10 mouse cellular contexts compared by ENCODE assay signal in the genomic region with DNA sequence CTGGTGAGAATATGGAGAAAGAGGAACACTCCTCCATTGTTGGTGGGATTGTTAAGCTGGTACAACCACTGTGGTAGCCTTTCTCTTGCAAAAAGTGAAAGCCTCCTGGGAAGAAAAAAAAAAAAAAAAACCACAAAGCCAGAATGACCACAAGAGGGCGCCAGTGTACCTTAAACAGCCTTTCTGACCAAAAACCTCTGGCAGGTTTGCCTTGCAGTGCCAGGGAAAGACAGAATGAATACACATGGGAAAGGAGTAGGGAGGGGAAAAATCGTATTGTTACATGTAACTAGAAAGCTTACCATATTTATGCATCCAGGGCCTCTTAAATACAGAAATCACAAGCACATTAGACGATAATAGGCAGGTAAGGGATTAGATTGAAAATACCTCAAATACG.
DNase-seq lines count a peak whose midpoint lies in the region; ATAC-seq lines count a peak whose summit lies in the region.
"Had no signal": no experiment of that assay in that cellular context is flagged by ENCODE, and none has a peak within 500 bp of the region (broad histone marks: within the 10 kb centered on the region; RNA-seq: fewer than 3 reads in every experiment).

No protein-coding gene starts in this region.

- no peak for ATAC-seq in hindbrain, embryonic 14.5 days (ENCODE audit: low FRiP score)
- no peak for ATAC-seq in hindbrain, embryonic 13.5 days (ENCODE audit: low FRiP score)
- no peak for ATAC-seq in erythroblast, adult 5-6 weeks (replicated peaks; ENCODE audit: low FRiP score, poor library complexity, severe bottlenecking)

- H3K9ac ChIP-seq in hindbrain, embryonic 14.5 days = no peak overlapping the region
- no peak overlapping the region for H3K9ac ChIP-seq in hindbrain, embryonic 13.5 days
- H3K9ac ChIP-seq: midbrain, embryonic 12.5 days had no signal

- H3K4me1 ChIP-seq in hindbrain, embryonic 14.5 days (replicated peaks; ENCODE audit: control insufficient read depth, insufficient read depth, low read length) = peaks cover 3% of the 10 kb centered on the region
- H3K4me1 ChIP-seq in hindbrain, embryonic 13.5 days (replicated peaks) = 0 out of 2 replicates have a peak, but pooled peaks cover 4% of the 10 kb centered on the region
- H3K4me1 ChIP-seq: midbrain, embryonic 12.5 days had no signal

- H3K36me3 ChIP-seq in hindbrain, embryonic 14.5 days (replicated peaks; ENCODE audit: control insufficient read depth, insufficient read depth) = no peaks in the 10 kb centered on the region
- no peaks in the 10 kb centered on the region for H3K36me3 ChIP-seq in hindbrain, embryonic 13.5 days
- H3K36me3 ChIP-seq: midbrain, embryonic 12.5 days had no signal

- DNase-seq in hindbrain, embryonic 14.5 days (ENCODE audit: low spot score) = peak; percentile 88
- DNase-seq in MEL-GATA-1-ER (ENCODE audit: extremely low read depth, low read depth) = peak; percentile 14
- DNase-seq in cerebellum, adult 8-10 months = peak; percentile 52
- peak; percentile 67 to 81 for DNase-seq in heart, postnatal 10 days
- peak; percentile 67 to 77 for DNase-seq in left cerebral cortex, postnatal 14 days (ENCODE audit: low spot score in 2 of 2)
- peak; percentile 40 for DNase-seq in naive thymus-derived CD4-positive, alpha-beta T cell, adult 2 months (ENCODE audit: low read depth)

- H3K4me3 ChIP-seq in hindbrain, embryonic 14.5 days (replicated peaks; ENCODE audit: low read length) = no peak overlapping the region
- H3K4me3 ChIP-seq in hindbrain, embryonic 13.5 days = no peak overlapping the region
- H3K4me3 ChIP-seq: erythroblast, embryonic 14.5 days; midbrain, embryonic 12.5 days had no signal

- WGBS in hindbrain, embryonic 14.5 days = 30% methylated on average over 4 of the region's 4 CpGs
- WGBS in hindbrain, embryonic 13.5 days = 39% methylated on average over 4 of the region's 4 CpGs

- intact Hi-C loops in heart, postnatal 10 days (cut with DNase I) = loop anchor here (2.0 to 5.0 kb wide), 4 partner anchors 85 to 1233 kb away; no protein-coding TSS in a partner anchor
- intact Hi-C loops in left cerebral cortex, postnatal 14 days (cut with DNase I) = loop anchor here (1.0 to 10.0 kb wide), 3 partner anchors 378 to 1231 kb away; partner anchors contain the start of gene Ephb1

- no peaks in the 10 kb centered on the region for H3K27me3 ChIP-seq in hindbrain, embryonic 14.5 days (ENCODE audit: control insufficient read depth, insufficient read depth, low read length)
- H3K27me3 ChIP-seq in hindbrain, embryonic 13.5 days = peaks cover 9% of the 10 kb centered on the region; the same call in 1 of the 2 replicates

- H3K27ac ChIP-seq in hindbrain, embryonic 14.5 days = peak overlapping the region; percentile 47
- no peak overlapping the region; the same call in 1 of the 2 replicates for H3K27ac ChIP-seq in hindbrain, embryonic 13.5 days
- H3K27ac ChIP-seq: midbrain, embryonic 12.5 days had no signal

- H3K9me3 ChIP-seq in hindbrain, embryonic 14.5 days (ENCODE audit: control insufficient read depth, low read length) = no peaks in the 10 kb centered on the region
- no peaks in the 10 kb centered on the region for H3K9me3 ChIP-seq in hindbrain, embryonic 13.5 days
- H3K9me3 ChIP-seq: midbrain, embryonic 12.5 days had no signal

- no peak overlapping the region for H3K4me2 ChIP-seq in hindbrain, embryonic 14.5 days (replicated peaks)
- H3K4me2 ChIP-seq in hindbrain, embryonic 13.5 days = no peak overlapping the region
- H3K4me2 ChIP-seq: midbrain, embryonic 12.5 days had no signal

Comparison
In these comparisons a context has a peak if more than half of its experiments do, and no peak if none do; other contexts are left out.
1. DNase-seq: peak in every context shown above with its lines; median percentile 88 in hindbrain, embryonic 14.5 days; 74 in heart, postnatal 10 days; 72 in left cerebral cortex, postnatal 14 days; 52 in cerebellum, adult 8-10 months; 40 in naive thymus-derived CD4-positive, alpha-beta T cell, adult 2 months; 14 in MEL-GATA-1-ER.